Mouse (Mus musculus) heart, adult 2 months (tissue): Measurements from ENCODE around the gene Acer3.

Source experiments
- CTCF ChIP-seq: fragments of 200-600 bp; IDR thresholded peaks from 2 replicates; pipeline ENCODE4 v1.8.1; 2022; ENCODE audit warnings: antibody characterized with exemption, mild to moderate bottlenecking, moderate library complexity
- EP300 ChIP-seq: fragments of 200-500 bp; IDR thresholded peaks from 2 replicates; pipeline ENCODE4 v1.6.1; 2011; ENCODE audit warnings: low read depth, low read length, control low read depth; ENCODE audit not compliant: insufficient read depth
- POLR2A ChIP-seq: fragments of 200-500 bp; IDR thresholded peaks from 2 replicates; pipeline ENCODE4 v1.6.1; 2011; ENCODE audit warnings: mild to moderate bottlenecking, low read depth, low read length, control low read depth; ENCODE audit not compliant: insufficient read depth

- TF ChIP-seq POLR2A = no peak
- TF ChIP-seq EP300 = no peak
- TF ChIP-seq CTCF = no peak
Measured at GRCm38 (mm10) chr7:98353616-98354015, 32.6 kb upstream of the Acer3 start.
